Mouse (Mus musculus) frontal cortex, adult (tissue): ENCODE results near the gene Rnf43.

Experiments used
- ATAC-seq: cut with Nextera tagmentation; 2 replicates; pipeline ENCODE4 v1.9.2; 2017; ENCODE audit warnings: mild to moderate bottlenecking, moderate library complexity, mixed read lengths; ENCODE audit not compliant: low TSS enrichment

Gene Rnf43

DNA sequence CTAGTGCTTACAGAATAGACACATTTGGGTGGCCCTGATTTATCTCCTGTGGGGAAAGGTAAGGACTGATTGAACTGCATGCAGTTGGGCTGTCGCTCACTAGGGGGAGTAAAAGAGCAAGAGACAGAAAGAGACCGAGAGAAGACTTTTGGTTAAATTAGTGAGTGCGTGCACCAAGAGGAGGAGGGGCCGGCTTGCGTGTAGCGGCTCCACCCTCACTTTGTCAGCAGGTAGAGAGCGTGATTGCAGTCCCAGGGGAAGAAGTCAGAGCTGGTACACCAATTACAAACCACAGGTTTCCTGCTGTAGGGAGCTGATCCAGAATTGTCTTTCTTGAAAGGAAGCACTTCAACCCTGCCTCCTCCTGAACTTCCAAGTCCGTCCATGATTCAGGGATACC, at the start of gene Rnf43:
Gene Rnf43, plus strand, starts transcription at position 316 of the 400 bp plus-strand sequence.
- ATAC-seq: peak; percentile 90

- ATAC-seq: no peak
Observed at GRCm38 (mm10) chr11:87613972-87614371, 48.5 kb upstream of the Rnf43 start.

DNA sequence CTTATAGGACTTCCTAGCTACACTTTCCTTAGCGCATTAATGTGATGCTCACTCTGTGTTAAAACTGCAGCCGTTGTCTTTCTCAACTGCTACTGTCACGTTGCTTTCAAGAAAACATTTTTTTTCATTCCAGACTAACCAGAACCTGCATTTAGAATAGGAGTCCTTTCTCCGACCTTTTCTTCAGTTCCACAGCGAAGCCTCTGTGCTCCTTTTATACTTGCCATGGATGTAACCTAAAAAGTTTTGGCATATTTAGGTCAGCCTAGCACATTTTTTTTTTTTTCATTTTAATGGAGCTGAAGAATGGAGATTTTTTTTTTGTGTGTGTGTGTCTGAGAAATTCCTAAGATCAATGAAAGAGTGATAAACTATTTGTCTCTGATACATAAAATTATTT, 47.0 kb upstream of the Rnf43 start:
- no peak for ATAC-seq

GRCm38 (mm10) chr11:87615952-87616351, 46.6 kb upstream of the Rnf43 start:
- peak; percentile 48; the same call in 1 of the 2 replicates for ATAC-seq

GRCm38 (mm10) chr11:87616790-87617474, 45.6 kb upstream of the Rnf43 start, which contains the start of gene Hsf5:
TSS of gene Hsf5 (plus strand) at chr11:87617164.
- no peak for ATAC-seq

- no peak for ATAC-seq
Observed at GRCm38 (mm10) chr11:87617606-87618005, 44.9 kb upstream of the Rnf43 start.

- no peak for ATAC-seq
Observed at GRCm38 (mm10) chr11:87623160-87623559, 39.4 kb upstream of the Rnf43 start.

DNA sequence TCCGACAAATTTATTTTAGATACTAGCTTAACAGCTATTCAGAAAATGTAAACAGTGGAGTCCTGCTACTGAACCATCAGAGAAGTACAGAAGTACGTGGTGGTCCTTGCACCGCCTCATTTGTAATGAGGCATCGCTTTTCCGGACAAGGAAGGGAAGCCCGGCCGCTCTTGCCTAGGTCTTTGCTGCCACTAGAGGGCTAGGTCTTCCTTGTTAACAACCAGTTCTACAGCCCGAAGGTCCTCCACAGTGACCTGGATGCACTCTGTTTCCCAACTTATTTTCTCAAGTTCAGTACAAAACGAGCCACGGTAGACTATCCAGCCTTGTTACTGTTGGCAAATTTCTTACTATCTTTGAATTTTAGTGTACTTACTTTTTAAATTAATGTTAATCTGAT, 32.7 kb upstream of the Rnf43 start:
- 0 out of 2 replicates have a peak, but pooled peaks have one; percentile 57 for ATAC-seq

GRCm38 (mm10) chr11:87638793-87639192, 23.7 kb upstream of the Rnf43 start:
- no peak for ATAC-seq

DNA sequence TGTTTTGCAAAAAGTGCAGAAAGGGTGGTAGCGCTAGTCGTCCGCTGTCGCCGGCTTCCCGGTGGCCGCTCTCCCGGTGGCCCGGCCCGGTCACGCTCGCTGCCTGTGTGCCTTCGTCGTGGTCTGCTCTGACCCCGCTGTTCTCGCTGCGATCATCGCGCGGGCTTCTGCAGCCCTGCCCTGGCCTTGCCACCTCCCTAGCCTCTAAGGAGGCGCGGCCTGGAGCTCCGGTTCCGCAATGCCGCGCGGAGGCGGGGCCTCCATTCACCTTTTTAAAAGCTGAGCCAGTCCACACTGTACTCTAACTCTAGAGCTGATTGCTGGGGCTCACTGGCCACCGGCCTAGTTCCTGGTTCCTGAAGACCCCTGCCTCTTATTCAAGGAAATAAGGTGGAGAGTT, 23.3 kb upstream of the Rnf43 start:
- ATAC-seq: no peak

DNA sequence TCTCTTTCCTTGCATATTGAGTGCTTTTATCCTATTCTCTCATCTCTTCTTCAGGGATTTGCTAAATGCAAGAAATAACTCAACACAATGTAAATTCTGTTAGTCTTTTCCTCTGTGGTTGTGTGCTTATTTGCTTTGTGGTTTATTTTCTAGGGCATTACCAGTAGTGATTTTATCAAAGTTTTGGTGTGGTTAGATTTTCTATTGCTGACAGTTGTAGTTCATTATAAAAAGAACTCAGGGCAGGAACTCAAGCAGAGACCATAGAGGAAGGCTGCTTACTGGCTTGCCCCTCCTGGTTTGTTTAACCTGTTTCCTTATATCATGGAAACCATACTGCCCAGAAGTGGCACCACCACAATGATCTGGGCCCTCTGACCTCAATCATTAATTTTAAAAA, 19.7 kb upstream of the Rnf43 start:
- ATAC-seq: no peak

DNA sequence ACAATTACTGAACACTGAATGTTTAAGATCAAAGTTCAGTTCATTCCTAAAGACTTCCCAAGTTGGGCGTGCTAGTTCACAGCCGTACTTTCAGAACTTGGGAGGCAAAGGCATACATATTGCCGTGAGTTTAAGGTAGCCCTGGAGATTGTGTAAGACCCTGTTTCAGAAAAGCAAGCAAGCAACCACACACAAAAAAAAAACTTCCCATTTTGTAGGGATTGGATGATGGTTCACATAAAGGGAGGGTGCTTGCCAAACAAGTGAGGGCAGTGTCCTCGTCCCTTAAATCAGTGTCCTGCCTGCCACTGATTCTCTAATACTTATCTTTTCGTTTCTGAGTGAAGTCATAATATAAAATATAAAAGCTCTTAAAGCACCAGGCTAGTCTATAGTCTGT, 7.8 kb upstream of the Rnf43 start:
- ATAC-seq: no peak

DNA sequence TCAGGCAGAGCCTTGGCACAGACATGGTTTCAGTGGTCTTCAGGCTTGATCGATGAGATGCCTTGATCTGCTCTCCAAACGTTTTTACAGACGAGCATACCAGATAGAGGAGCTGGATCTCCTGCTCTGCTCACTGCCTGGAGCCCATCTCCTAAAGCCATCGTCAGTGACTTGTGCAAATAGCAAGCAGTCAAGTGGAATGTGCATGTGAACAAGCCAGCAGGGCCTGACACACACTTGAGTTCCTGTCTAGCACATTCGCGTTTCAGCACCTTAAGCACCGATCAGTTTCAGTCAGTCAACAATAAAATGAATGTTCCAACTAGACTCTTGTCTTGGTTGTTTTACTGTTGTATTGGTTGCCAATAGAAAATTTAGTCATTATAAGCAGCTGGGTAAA, 3.3 kb upstream of the Rnf43 start:
- ATAC-seq: no peak

- peak; percentile 38; the same call in 1 of the 2 replicates for ATAC-seq
Observed at GRCm38 (mm10) chr11:87662822-87663221, 300 bp downstream of the Rnf43 start.

- no peak for ATAC-seq
Observed at GRCm38 (mm10) chr11:87663948-87664347, 1.4 kb downstream of the Rnf43 start.

GRCm38 (mm10) chr11:87664521-87664920, 2.0 kb downstream of the Rnf43 start:
- ATAC-seq: no peak

DNA sequence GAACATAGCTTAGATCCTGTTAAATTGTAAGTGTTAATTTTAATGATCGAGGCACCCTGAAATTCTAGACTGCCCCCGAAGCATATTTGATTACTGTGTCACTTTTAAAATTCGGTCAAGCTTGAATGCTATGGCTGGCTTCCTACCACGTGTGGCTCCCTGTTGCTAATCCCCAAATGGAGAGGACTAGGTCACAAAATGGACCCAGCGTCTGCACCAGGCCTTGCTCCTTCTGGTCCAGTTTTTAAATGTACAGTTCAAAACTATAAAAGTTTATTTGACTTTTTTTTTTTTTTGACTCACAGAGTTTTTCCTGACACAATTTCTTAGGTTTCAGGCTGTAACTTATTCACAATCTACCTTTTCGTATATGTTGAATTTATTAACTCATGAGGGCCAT, 2.7 kb downstream of the Rnf43 start:
- no peak for ATAC-seq

GRCm38 (mm10) chr11:87665658-87666057, 3.1 kb downstream of the Rnf43 start:
- ATAC-seq: no peak

GRCm38 (mm10) chr11:87666256-87667035, 3.9 kb downstream of the Rnf43 start:
- ATAC-seq: no peak

- no peak for ATAC-seq
Observed at GRCm38 (mm10) chr11:87667107-87668090, 4.9 kb downstream of the Rnf43 start.

DNA sequence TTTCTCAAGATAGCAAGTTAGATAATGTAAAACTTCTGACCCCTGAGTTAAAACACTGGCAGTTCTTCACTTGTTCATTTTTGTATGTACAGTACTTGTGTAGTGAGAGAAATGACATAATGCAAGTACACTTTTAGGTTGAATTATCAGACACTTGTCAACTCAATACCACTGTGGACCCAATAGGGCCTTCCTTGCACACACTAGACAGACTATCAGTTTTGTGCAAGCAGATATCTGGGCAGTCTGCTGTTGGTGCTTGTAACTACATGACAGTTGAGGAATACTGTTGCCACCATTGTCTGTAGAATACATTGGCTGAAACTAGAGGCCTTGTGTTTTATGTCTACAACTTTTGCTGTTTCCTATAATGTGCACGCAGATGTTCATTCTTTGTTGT, 10.8 kb downstream of the Rnf43 start:
- no peak for ATAC-seq

DNA sequence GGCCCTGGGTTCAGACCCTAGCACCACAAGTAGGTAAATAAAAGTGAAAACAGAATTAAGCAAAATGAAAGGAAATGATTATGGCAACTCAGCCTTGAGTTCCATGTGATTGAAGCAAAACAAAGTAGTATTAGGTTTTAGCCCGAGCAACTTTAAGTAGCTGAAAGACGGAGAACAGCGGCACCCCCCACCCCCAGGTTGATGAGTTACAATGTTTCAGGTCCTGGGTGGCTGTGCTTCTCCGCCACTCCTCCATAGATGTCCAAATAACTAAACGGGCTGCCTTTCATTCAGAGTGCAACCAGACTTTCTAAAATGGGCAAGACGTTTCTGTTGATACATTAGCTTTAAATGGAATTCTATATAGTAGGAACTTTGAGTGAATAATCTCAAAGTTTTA, 13.1 kb downstream of the Rnf43 start:
- ATAC-seq: no peak
